22 mouse cellular contexts compared by ENCODE assay signal in the genomic region with DNA sequence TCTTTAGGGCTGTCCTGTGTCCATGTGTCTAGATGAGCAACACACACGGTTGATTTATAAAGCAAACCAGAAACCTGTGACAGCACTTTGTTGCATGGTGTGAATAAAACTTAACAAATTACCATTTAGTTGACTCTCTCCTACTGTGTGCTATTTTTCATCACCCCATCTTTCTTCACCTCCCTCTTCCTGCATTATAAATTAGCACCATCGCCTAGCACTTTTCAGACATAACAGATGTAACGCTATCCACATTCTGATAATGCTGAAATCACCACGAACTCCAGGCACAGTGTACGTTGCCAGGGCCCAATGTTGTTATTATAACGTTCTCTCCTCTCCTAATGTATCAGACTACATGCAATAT.
DNase-seq lines count a peak whose midpoint lies in the region; ATAC-seq and TF ChIP-seq lines count a peak whose summit lies in the region.
"Had no signal": no experiment of that assay in that cellular context is flagged by ENCODE, and none has a peak within 500 bp of the region (broad histone marks: within the 10 kb centered on the region; RNA-seq: fewer than 3 reads in every experiment).

No protein-coding gene starts in this region.

- H3K27me3 ChIP-seq in forebrain, embryonic 15.5 days = no peaks in the 10 kb centered on the region
- H3K27me3 ChIP-seq in forebrain, embryonic 11.5 days (ENCODE audit: control insufficient read depth, insufficient read depth, low read length) = no peaks in the 10 kb centered on the region
- H3K27me3 ChIP-seq: embryonic facial prominence, embryonic 15.5 days; heart, embryonic 15.5 days; megakaryocyte, embryonic 14.5 days had no signal

- H3K9me3 ChIP-seq in forebrain, embryonic 15.5 days = no peaks in the 10 kb centered on the region
- H3K9me3 ChIP-seq in forebrain, embryonic 11.5 days (ENCODE audit: control insufficient read depth, low read length) = no peaks in the 10 kb centered on the region
- H3K9me3 ChIP-seq: embryonic facial prominence, embryonic 15.5 days; heart, embryonic 15.5 days; megakaryocyte, embryonic 14.5 days had no signal

- H3K4me1 ChIP-seq in forebrain, embryonic 15.5 days = peaks cover 6% of the 10 kb centered on the region; the same call in 1 of the 2 replicates
- no peaks in the 10 kb centered on the region for H3K4me1 ChIP-seq in forebrain, embryonic 11.5 days (replicated peaks; ENCODE audit: control insufficient read depth, insufficient read depth, low read length)
- H3K4me1 ChIP-seq: embryonic facial prominence, embryonic 15.5 days; heart, embryonic 15.5 days; megakaryocyte, embryonic 14.5 days had no signal

- no peak for TF ChIP-seq POLR2A in brain, embryonic 14.5 days (IDR thresholded peaks at IDR 0.05; ENCODE audit: borderline replicate concordance, extremely low read depth, insufficient read depth, insufficient read length, poor library complexity, severe bottlenecking)

- H3K4me3 ChIP-seq in forebrain, embryonic 15.5 days = no peak overlapping the region
- H3K4me3 ChIP-seq in forebrain, embryonic 11.5 days (ENCODE audit: low read depth, low read length) = no peak overlapping the region
- H3K4me3 ChIP-seq: embryonic facial prominence, embryonic 15.5 days; heart, embryonic 15.5 days; megakaryocyte, embryonic 14.5 days had no signal

- H3K27ac ChIP-seq in forebrain, embryonic 15.5 days (replicated peaks) = peak overlapping the region; percentile 53
- H3K27ac ChIP-seq in forebrain, embryonic 11.5 days (ENCODE audit: low read depth, low read length) = no peak overlapping the region
- H3K27ac ChIP-seq: embryonic facial prominence, embryonic 15.5 days; heart, embryonic 15.5 days had no signal

- no peak overlapping the region for H3K9ac ChIP-seq in forebrain, embryonic 15.5 days (replicated peaks)
- H3K9ac ChIP-seq in forebrain, embryonic 11.5 days (ENCODE audit: low read length) = no peak overlapping the region
- H3K9ac ChIP-seq: embryonic facial prominence, embryonic 15.5 days; heart, embryonic 15.5 days had no signal

- H3K36me3 ChIP-seq in forebrain, embryonic 15.5 days = no peaks in the 10 kb centered on the region
- no peaks in the 10 kb centered on the region for H3K36me3 ChIP-seq in forebrain, embryonic 11.5 days (ENCODE audit: control insufficient read depth, insufficient read depth, low read length)
- H3K36me3 ChIP-seq: embryonic facial prominence, embryonic 15.5 days; G1E; heart, embryonic 15.5 days had no signal

- peak; percentile 76 for ATAC-seq in forebrain, embryonic 15.5 days (replicated peaks)
- ATAC-seq in forebrain, embryonic 11.5 days (replicated peaks; ENCODE audit: low FRiP score) = no peak
- ATAC-seq in megakaryocyte-erythroid progenitor cell, adult 5-6 weeks (replicated peaks; ENCODE audit: low FRiP score, low TSS enrichment, poor library complexity, severe bottlenecking) = no peak
- ATAC-seq: activated CD4-positive, CD25-positive, alpha-beta regulatory T cell, adult 4 months; intestine, embryonic 16.5 days had no signal

- TF ChIP-seq CTCF in brain, embryonic 14.5 days (IDR thresholded peaks at IDR 0.05; ENCODE audit: borderline replicate concordance, extremely low read depth, insufficient read depth, insufficient read length) = no peak

- DNase-seq in forebrain, embryonic 11.5 days (ENCODE audit: low spot score) = no peak
- peak; percentile 8 for DNase-seq in layer of hippocampus, adult 9-11 months
- no peak for DNase-seq in layer of hippocampus, adult 9-10 months (ENCODE audit: low spot score)
- peak; percentile 66 for DNase-seq in brain, embryonic 14.5 days (ENCODE audit: low read depth)
- DNase-seq in mesoderm, embryonic 11.5 days (ENCODE audit: low read depth, low spot score) = peak; percentile 1
- DNase-seq: adrenal gland, postnatal 10 days; gastrocnemius, postnatal 10 days; heart, adult 18-20 months; heart, postnatal 4 days; kidney, postnatal 4 days; lung, adult 18-20 months; lung, postnatal 14 days; thymus, postnatal 25 days had no signal

- WGBS in forebrain, embryonic 15.5 days = 50% methylated on average over 6 of the region's 6 CpGs
- WGBS in forebrain, embryonic 11.5 days = 85% methylated on average over 6 of the region's 6 CpGs

- no peak overlapping the region for H3K4me2 ChIP-seq in forebrain, embryonic 15.5 days (replicated peaks)
- no peak overlapping the region for H3K4me2 ChIP-seq in forebrain, embryonic 11.5 days (ENCODE audit: low read depth, low read length, severe bottlenecking)
- H3K4me2 ChIP-seq: embryonic facial prominence, embryonic 15.5 days; heart, embryonic 15.5 days; liver, embryonic 11.5 days had no signal

Comparison
In these comparisons a context has a peak if more than half of its experiments do, and no peak if none do; other contexts are left out.
1. DNase-seq: peak in layer of hippocampus, adult 9-11 months (single experiment), brain, embryonic 14.5 days (single experiment) and mesoderm, embryonic 11.5 days (single experiment); none in forebrain, embryonic 11.5 days (single experiment) and layer of hippocampus, adult 9-10 months (single experiment).